Mouse (Mus musculus) ZHBTc4 (cell line): ENCODE results near the gene Mettl2.

Experiments
- DNase-seq: peaks from one replicate; pipeline ENCODE4 v3.0.0-alpha.2; 2011; ENCODE audit warnings: low read depth, low spot score

Gene Mettl2

GRCm38 (mm10) chr11:105153068-105153833 is 27.0 kb downstream of the Mettl2 start:
- no peak for DNase-seq

- DNase-seq, result no peak
Observed at GRCm38 (mm10) chr11:105155915-105156314, 29.7 kb downstream of the Mettl2 start.

GRCm38 (mm10) chr11:105156748-105157267 is 30.6 kb downstream of the Mettl2 start:
- peak; percentile 46 for DNase-seq

DNA sequence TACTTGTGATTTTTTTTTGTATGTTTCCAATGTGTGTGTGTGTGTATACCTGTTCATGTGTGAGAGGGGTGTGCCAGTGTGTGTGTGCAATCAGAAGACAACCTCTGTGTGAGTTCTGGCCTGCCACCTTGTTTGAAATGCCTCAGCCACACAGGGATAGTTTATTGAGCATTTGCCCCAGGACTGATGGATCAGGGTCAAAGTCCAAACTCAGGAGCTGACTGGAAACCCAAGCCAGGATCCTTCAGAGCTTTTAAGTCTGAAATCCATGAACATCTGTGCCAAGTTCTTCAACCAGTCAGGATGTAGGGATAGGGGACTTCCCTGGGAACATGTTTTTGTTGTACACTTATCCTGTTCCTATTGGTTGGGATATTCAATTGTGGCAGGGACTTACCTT is 31.8 kb downstream of the Mettl2 start:
- no peak for DNase-seq

- peak; percentile 83 for DNase-seq
Observed at GRCm38 (mm10) chr11:105159673-105160360, 33.6 kb downstream of the Mettl2 start.

GRCm38 (mm10) chr11:105161411-105161810 is 35.2 kb downstream of the Mettl2 start:
- DNase-seq, result no peak

- peak; percentile 79 for DNase-seq
Observed at GRCm38 (mm10) chr11:105164516-105165510, 38.6 kb downstream of the Mettl2 start.

DNA sequence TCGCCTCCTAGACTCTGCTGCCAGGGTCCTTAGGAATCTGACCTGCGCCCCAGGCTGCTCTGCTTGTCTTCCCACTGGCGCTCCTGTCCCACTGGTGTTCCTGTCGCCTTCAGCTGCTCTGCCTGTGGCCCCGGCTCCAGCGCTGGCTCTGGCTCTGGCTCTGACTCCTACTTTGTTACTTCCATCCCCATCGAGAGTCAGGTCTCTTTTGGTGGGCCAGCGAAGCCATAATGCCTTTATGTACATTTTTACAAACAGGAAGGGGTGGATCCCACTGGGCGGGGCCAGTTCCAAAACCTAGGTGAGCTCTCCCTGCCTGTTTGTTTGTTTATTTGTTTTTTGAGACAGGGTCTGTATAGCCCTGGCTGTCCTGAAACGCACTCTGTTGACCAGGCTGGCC is 40.6 kb downstream of the Mettl2 start:
- peak; percentile 28 for DNase-seq

DNA sequence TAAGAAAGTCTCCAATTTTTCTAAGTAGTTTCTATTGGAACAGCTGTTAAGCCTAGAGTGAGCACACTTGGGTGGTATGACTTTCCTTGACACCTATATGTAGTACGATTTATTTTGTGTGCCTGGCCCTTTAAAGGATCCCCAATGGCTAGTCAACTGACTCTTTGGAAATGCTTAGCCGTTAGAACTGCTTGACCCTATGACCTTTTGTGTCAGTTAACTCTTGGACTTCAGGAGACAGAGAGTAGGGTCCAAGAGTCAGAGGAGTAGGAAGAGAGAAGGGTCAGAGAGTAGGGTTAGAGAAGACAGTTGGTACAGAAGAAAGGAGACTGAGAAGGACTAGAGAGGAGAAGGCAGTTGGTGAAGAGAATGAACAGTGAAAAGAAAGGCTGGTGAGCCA is 52.3 kb downstream of the Mettl2 start, which contains the start of gene Tlk2:
Gene Tlk2 (plus strand): TSS at position 292 of the 400 bp plus-strand sequence.
- DNase-seq, result no peak

DNA sequence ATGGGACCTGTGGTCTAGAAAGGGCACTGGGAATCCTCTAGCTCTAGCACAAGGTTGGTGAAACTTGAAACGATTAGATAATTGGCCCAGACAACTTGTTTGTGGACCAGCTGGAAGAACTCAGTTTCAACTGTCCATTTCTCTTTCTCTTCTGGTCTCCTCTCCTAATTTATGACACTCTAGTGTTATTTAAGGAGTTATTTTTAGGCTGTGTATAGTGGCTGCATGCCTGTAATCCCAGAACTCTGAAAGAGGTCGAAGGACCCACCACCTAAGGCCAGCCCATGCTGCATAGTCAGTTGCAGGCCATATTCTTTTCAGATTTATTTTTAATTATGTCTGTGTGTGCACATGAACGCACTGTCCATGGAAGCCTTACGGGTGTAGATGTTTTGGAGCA is 53.3 kb downstream of the Mettl2 start:
- no peak for DNase-seq

DNA sequence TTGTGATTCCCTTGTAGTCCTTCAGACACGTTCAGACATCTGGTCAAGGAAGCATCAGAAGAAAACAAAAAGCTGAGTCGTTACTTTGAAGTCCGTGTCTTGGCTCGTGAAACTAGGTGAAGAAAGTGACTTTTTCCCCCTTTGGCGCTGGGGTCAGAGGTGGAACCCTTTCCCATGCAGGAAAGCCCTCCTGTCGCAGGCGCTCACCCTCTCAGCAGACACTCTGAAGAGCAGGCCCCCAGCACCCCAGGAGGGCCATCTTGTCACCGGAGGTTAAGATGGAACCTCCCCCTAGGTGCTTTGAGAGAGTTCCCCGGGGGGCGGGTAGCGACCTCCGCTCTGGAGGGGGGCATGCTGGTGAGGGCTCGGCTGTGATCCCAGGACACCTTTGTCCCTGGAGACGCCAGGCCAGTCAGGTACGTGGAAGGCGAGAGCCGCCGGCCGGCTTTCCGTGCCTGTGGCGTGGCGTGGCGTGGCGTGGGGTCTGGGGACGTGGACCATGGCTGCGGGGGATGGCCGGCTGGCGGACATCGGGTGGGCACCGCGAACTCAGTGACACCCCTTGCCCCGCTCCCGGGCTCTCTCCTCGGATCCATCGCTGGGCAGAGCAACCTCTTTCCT is 54.4 kb downstream of the Mettl2 start:
- peak; percentile 60 for DNase-seq

GRCm38 (mm10) chr11:105181126-105181637 is 55.0 kb downstream of the Mettl2 start:
- DNase-seq, result peak; percentile 96

DNA sequence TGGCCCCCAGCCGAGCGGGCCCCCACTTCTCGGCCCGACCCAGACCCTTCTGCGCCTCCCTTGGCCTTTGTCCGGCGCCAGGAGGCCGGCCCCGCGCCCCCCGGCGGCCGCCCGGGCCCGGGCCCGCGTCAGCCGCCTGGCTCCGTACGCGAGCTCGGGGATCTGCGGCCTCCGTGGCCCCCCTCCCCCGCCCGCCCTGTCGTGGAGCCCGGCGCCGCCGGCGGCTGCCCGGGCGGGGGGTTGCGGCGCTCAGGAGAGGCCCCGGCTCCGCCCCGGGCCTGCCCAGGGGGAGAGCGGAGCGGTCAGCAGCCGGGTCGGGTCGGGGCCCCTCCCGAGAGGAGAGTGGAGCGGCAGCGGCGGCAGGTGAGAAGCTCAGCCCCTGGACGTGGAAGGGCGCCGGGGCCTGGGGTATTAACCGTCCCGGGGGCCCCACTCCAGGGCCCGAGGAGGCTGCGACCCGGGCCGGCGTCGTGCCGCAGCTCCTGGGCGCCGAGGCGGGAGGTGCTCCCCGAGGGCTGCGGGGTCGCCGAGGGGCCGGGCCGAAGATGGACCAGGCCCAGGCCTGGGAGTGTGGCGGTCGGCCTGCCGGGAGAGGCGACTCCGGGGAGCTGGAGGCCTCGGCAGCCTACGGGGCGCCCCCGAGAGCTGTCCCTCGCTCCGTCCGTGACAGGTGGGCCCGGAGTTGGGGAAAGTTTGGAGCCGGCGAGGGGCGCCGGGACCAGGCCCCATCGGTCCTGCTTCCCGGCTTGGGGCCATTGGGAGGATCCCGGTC is 55.6 kb downstream of the Mettl2 start:
- DNase-seq, result peak; percentile 34

- no peak for DNase-seq
Observed at GRCm38 (mm10) chr11:105182461-105182855, 56.2 kb downstream of the Mettl2 start.

DNA sequence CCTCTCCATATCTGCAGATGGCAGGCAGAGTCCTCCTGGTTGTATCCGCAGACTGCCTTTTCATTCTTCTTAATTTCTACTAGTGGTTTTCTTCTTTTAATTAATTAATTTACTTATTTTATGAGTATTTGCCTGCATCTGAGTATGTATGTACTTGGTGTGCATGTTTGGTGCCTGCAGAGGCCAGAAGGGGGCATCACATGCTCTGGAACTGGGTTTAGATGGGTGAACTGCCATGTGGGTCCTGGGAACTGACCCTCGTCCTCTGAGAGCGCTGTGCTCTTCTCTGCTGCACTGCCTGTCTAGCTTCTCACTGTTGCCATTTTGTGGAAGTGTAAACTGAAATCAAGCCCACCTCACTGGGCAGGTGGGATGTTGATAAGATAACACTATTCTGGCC is 58.5 kb downstream of the Mettl2 start:
- peak; percentile 67 for DNase-seq
